Mouse (Mus musculus) liver, embryonic 14.5 days (tissue): Measurements from ENCODE around the gene Hoxa3.

ENCODE experiments used
- CTCF ChIP-seq: IDR thresholded peaks from 2 replicates; pipeline ENCODE4 v1.5.1; 2016; ENCODE audit warnings: antibody characterized with exemption, low read depth, control low read depth
- EP300 ChIP-seq: IDR thresholded peaks from 2 replicates; pipeline ENCODE4 v1.6.1; 2016; ENCODE audit warnings: antibody characterized with exemption, low read depth

- TF ChIP-seq CTCF = no peak
- no peak for TF ChIP-seq EP300
Observed at GRCm38 (mm10) chr6:52179690-52180089, 33.4 kb downstream of the Hoxa3 start.
